Mouse (Mus musculus) forebrain, embryonic 15.5 days (tissue): ENCODE results near the gene Cebpz. TPM values are rescaled to one million over a fixed set of nuclear protein-coding genes. Genes with fewer than 3 reads are reported as not detected.

Source experiments
- ATAC-seq: fragments of 200-750 bp; cut with Nextera tagmentation; replicated peaks from 2 replicates; pipeline ENCODE4 v1.8.0; 2017; ENCODE audit warnings: mild to moderate bottlenecking, moderate TSS enrichment, moderate library complexity
- H3K27ac ChIP-seq: fragments of 300-500 bp; sonication (generic); replicated peaks from 2 replicates; pipeline ENCODE4 v1.5.1; 2015; ENCODE audit warnings: mild to moderate bottlenecking, inconsistent platforms
- H3K27me3 ChIP-seq: fragments of 300-500 bp; sonication (generic); 2 replicates; pipeline ENCODE4 v1.6.1; 2015; ENCODE audit warnings: inconsistent platforms
- H3K36me3 ChIP-seq: fragments of 300-500 bp; sonication (generic); 2 replicates; pipeline ENCODE4 v1.6.1; 2015; ENCODE audit warnings: mild to moderate bottlenecking, inconsistent platforms
- H3K4me1 ChIP-seq: fragments of 300-500 bp; sonication (generic); 2 replicates; pipeline ENCODE4 v1.6.1; 2015; ENCODE audit warnings: inconsistent platforms
- H3K4me2 ChIP-seq: fragments of 300-500 bp; sonication (generic); replicated peaks from 2 replicates; pipeline ENCODE4 v1.6.1; 2015; ENCODE audit warnings: mild to moderate bottlenecking, inconsistent platforms
- H3K4me3 ChIP-seq: fragments of 300-500 bp; sonication (generic); 2 replicates; pipeline ENCODE4 v1.5.1; 2015; ENCODE audit warnings: mild to moderate bottlenecking, inconsistent platforms
- H3K9ac ChIP-seq: fragments of 300-500 bp; sonication (generic); replicated peaks from 2 replicates; pipeline ENCODE4 v1.6.1; 2015; ENCODE audit warnings: mild to moderate bottlenecking, inconsistent platforms
- H3K9me3 ChIP-seq: fragments of 300-500 bp; sonication (generic); 2 replicates; pipeline ENCODE4 v1.6.1; 2016; ENCODE audit warnings: inconsistent platforms
- WGBS: fragments of 180-500 bp; shearing (Covaris S2); methylation state at CpG from one replicate; pipeline ENCODE4 v1.1.7; 2015; ENCODE audit warnings: mixed read lengths; 5-methylcytosine and 5-hydroxymethylcytosine counted together
- polyA plus RNA-seq: library from polyadenylated mRNA; unstranded; fragments of >200 nt; fragmentation: Nextera tagmentation; extraction: Ambion mirVana; gene quantifications from 2 replicates; pipeline ENCODE4 v1.2.1, GENCODE M21; 2015

Cebpz gene
- polyA plus RNA-seq = 56.5 and 64.3 TPM in 2 replicates

- no peaks in the 10 kb centered on the region for H3K27me3 ChIP-seq
- peaks cover 39% of the 10 kb centered on the region for H3K36me3 ChIP-seq
- no peaks in the 10 kb centered on the region for H3K9me3 ChIP-seq
- H3K4me2 ChIP-seq = peak within 1 kb of the TSS; percentile 59
- peak within 1 kb of the TSS; percentile 79 for H3K9ac ChIP-seq
- ATAC-seq = peak; percentile 100
- peak within 1 kb of the TSS; percentile 72 for H3K27ac ChIP-seq
- H3K4me1 ChIP-seq = peaks cover 39% of the 10 kb centered on the region
- H3K4me3 ChIP-seq = peak within 1 kb of the TSS; percentile 87
- WGBS = under 1% methylated on average over 45 of the region's 45 CpGs
Observed at GRCm38 (mm10) chr17:78936466-78937228, at the start of gene Cebpz, which contains the start of gene Ndufaf7. TSS of gene Cebpz (minus strand) at chr17:78937066. TSS of gene Ndufaf7 (plus strand) at chr17:78937136.

DNA sequence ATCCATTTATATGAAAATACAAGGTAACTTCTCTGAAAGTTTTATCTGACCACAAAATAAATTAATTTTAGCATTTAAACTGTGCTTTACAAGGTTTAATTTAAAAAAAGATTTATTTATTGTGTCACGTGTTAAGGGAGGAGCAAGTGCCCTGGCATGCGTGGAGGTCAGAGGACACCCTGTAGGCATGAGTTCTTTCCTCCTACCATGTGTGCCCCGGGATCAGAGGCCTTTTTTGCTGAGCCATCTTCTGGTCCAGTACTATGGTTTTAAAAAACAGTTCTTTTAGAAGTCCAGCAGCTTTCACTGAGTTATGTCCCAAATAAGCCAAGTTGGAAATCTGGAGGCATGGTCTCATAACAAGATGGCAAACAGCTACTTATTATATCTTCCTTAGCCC lies 46.9 kb upstream of the Cebpz start:
- 93% methylated on average over 3 of the region's 3 CpGs for WGBS
- Histone ChIP-seq H3K27me3 (no peaks in the 10 kb centered on the region), H3K9ac (no peak overlapping the region), H3K9me3 (no peaks in the 10 kb centered on the region), H3K27ac (no peak overlapping the region), H3K4me1 (no peaks in the 10 kb centered on the region), H3K36me3 (peaks cover 21% of the 10 kb centered on the region), H3K4me2 (no peak overlapping the region), H3K4me3 (no peak overlapping the region)
- ATAC-seq = no peak

DNA sequence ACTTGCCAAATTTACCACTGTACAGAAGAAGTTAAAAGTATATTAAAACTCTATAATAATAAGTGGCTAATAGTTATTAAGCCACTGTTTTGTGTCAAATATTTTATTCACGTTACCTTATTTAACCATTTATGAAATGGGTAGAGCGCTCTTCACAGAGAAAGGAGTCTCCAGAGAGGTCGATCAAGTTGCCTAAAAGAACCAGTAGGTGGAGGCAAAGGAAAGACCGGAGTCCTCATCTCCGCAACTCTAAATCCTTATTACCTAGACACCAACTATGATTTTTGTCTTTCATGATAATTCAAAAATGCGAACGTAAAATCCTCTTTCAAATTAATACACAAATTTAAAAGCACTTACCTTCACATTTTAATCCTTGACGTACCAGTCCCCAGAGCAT lies 46.3 kb upstream of the Cebpz start:
- no peak overlapping the region for H3K4me2 ChIP-seq
- no peak overlapping the region for H3K27ac ChIP-seq
- H3K27me3 ChIP-seq = no peaks in the 10 kb centered on the region
- WGBS = 94% methylated on average over 8 of the region's 8 CpGs
- no peak overlapping the region for H3K4me3 ChIP-seq
- H3K9ac ChIP-seq = no peak overlapping the region
- no peaks in the 10 kb centered on the region for H3K9me3 ChIP-seq
- no peaks in the 10 kb centered on the region for H3K4me1 ChIP-seq
- peaks cover 21% of the 10 kb centered on the region for H3K36me3 ChIP-seq
- ATAC-seq = no peak

DNA sequence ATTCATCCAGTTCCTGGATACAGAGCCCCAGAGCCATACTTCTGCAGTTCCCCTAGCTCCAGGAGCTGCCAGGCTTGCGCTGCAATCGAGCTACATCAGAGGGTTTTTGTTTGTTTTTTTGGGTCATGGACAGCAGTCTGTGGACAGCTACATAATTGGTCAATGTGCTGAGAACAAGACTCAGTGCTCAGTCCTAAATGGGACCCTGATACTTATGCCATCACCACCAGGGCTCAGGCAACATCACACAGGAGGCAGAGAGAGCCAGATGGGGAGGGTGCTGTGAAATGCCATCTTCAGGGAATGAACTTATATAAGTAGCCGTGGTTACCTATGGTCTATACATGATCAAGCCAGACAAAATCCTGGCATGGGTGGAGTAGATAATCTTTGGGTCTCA lies 31.6 kb upstream of the Cebpz start:
- no peaks in the 10 kb centered on the region for H3K9me3 ChIP-seq
- peaks cover 17% of the 10 kb centered on the region for H3K36me3 ChIP-seq
- no peak overlapping the region for H3K9ac ChIP-seq
- H3K27me3 ChIP-seq = no peaks in the 10 kb centered on the region
- no peak for ATAC-seq
- WGBS = 92% methylated on average over 3 of the region's 3 CpGs
- H3K4me3 ChIP-seq = no peak overlapping the region
- H3K27ac ChIP-seq = no peak overlapping the region
- H3K4me1 ChIP-seq = no peaks in the 10 kb centered on the region
- no peak overlapping the region for H3K4me2 ChIP-seq

DNA sequence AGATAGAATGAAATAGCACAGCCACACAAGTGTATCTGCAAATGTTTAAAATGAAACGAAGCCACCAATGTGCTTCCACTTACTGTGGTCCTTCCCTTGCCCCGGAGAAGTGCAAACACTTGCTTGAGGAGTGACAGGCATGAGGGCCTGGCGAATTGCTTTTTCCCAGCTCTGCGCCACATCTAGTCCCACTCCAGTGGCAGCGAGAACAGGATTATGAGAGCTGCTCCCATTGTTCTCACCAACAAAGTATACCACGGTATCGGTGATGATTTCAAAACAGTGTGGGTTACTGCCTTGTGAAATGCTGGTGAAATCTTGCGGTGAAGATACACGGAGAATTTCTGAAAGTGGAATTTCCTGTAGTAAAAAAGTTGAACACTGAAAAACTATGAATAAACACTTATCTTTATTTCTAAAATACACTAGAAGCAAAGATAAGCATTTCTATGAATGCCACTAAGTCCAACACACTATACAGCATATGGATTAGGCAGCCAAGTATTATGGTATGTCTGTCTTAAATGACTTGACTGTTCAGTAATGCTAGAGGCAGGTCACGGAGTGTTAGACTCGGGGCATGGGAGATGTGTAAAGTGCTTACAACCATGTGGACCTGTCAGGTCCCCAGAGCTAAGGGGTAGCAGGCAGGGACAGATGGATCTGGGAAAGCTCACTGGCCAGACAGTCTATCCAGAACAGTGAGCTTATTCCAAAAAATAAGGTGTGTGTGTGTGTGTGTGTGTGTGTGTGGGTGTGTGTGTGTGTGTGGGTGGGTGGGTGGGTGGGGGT lies 29.4 kb upstream of the Cebpz start:
- H3K4me1 ChIP-seq = no peaks in the 10 kb centered on the region
- WGBS = 91% methylated on average over 11 of the region's 11 CpGs
- H3K9me3 ChIP-seq = no peaks in the 10 kb centered on the region
- no peak overlapping the region for H3K9ac ChIP-seq
- no peak overlapping the region for H3K4me2 ChIP-seq
- H3K36me3 ChIP-seq = peaks cover 24% of the 10 kb centered on the region
- no peaks in the 10 kb centered on the region for H3K27me3 ChIP-seq
- H3K27ac ChIP-seq = no peak overlapping the region
- ATAC-seq = no peak
- H3K4me3 ChIP-seq = no peak overlapping the region

DNA sequence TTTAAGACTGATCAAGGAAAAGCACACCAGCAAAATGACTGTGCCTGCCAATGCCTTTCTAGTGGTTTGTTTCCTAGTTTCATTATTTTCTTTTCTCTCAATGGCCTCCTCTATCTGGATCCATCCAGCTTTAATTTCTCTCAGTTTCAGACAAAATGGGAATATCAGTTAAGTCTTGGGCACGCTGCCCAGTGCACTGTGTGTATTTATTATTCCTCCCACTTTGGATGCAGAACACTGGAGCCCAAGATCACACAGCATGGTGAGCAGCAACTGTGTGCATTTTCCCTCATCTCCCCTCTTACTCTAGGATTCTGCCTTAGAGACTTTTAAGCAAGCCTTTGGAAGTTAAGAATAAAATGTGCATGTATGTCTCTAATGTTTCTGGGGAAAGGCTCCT lies 27.5 kb upstream of the Cebpz start:
- H3K27ac ChIP-seq = no peak overlapping the region

GRCm38 (mm10) chr17:78959473-78959872 lies 22.6 kb upstream of the Cebpz start:
- Histone ChIP-seq H3K27ac (no peak overlapping the region), H3K36me3 (peaks cover 61% of the 10 kb centered on the region), H3K4me1 (no peaks in the 10 kb centered on the region), H3K9ac (no peak overlapping the region), H3K27me3 (no peaks in the 10 kb centered on the region), H3K4me2 (no peak overlapping the region), H3K4me3 (no peak overlapping the region), H3K9me3 (no peaks in the 10 kb centered on the region)
- ATAC-seq = no peak
- WGBS = 86% methylated on average over 6 of the region's 6 CpGs

More for the DNA sequence above, 27.5 kb upstream of the Cebpz start:
- 0 out of 2 replicates have a peak, but pooled peaks have one; percentile 51 for ATAC-seq
- no peak overlapping the region for H3K4me3 ChIP-seq
- H3K36me3 ChIP-seq = peaks cover 32% of the 10 kb centered on the region
- 76% methylated on average over 1 of the region's 1 CpGs for WGBS
- H3K4me1 ChIP-seq = no peaks in the 10 kb centered on the region
- H3K4me2 ChIP-seq = no peak overlapping the region
- H3K9me3 ChIP-seq = no peaks in the 10 kb centered on the region
- H3K27me3 ChIP-seq = no peaks in the 10 kb centered on the region
- H3K9ac ChIP-seq = no peak overlapping the region

DNA sequence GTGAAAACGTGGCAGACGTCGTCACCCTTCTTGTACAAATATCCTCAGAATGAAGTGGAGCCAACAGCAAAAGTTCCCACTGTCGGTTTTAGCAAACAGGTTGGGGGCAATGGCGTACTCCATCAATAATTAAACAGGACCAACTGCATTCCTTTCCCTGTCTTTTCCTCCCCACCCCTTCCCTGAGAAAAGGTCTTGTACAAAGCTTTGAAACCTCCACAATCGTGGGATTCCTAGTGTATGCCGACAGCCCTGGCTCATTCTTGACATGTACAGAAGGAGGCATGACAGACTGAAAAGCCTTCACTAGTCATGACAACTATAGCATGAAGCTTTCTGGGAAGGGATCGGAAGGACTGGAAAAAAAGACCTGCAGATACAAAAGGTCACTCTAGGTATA lies 16.4 kb upstream of the Cebpz start:
- H3K9me3 ChIP-seq = no peaks in the 10 kb centered on the region
- peaks cover 68% of the 10 kb centered on the region for H3K36me3 ChIP-seq

DNA sequence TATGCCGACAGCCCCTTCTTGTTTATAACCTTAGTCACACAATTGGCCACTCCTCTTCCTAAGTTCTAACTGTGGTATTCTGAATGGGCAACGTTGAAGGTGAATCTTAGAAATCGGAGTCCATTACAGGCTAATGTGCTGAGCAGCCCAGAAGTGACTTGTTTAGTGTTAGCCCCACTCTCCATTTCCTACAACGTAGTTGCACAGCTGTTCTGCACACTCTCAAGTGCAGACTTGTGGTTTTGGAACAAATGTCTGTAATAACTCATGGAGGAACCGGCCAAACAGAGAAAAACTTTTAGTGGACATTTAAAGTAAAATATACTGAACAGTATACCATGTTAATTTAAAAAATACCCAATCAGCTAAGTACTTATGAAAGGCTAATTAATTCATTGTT lies 15.2 kb upstream of the Cebpz start:
- H3K36me3 ChIP-seq = peaks cover 70% of the 10 kb centered on the region
- H3K27me3 ChIP-seq = no peaks in the 10 kb centered on the region
- no peaks in the 10 kb centered on the region for H3K9me3 ChIP-seq
- no peak overlapping the region for H3K27ac ChIP-seq
- 90% methylated on average over 5 of the region's 5 CpGs for WGBS
- ATAC-seq = no peak
- no peak overlapping the region for H3K4me2 ChIP-seq
- H3K4me3 ChIP-seq = no peak overlapping the region
- no peak overlapping the region for H3K9ac ChIP-seq
- H3K4me1 ChIP-seq = no peaks in the 10 kb centered on the region

More for the DNA sequence above, 16.4 kb upstream of the Cebpz start:
- Histone ChIP-seq H3K4me3 (no peak overlapping the region), H3K4me1 (no peaks in the 10 kb centered on the region), H3K4me2 (no peak overlapping the region), H3K27ac (no peak overlapping the region), H3K9ac (no peak overlapping the region), H3K27me3 (no peaks in the 10 kb centered on the region)
- WGBS = 94% methylated on average over 8 of the region's 8 CpGs
- ATAC-seq = no peak

DNA sequence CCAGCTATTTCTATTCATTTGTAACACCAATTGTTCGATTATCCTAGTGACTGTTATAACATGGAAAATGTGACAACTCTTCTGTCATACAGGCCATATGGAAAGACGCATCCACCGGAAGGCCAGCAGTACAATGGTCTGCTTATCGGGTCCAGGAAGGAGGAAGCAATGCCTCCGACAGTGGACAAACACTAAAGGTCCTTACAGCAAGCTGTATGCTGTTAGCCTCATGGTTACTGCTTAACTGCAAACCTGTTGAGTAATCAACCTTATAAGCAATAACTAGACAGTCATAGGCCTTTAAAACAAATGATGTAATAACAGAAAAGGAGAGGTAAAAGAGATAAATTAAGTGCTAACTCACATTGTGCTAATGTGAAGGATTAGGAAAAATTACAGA lies 14.4 kb upstream of the Cebpz start:
- H3K4me3 ChIP-seq = no peak overlapping the region
- peaks cover 71% of the 10 kb centered on the region for H3K36me3 ChIP-seq
- WGBS = 96% methylated on average over 5 of the region's 5 CpGs
- no peak overlapping the region for H3K27ac ChIP-seq
- H3K9me3 ChIP-seq = no peaks in the 10 kb centered on the region
- no peak overlapping the region for H3K9ac ChIP-seq
- no peaks in the 10 kb centered on the region for H3K27me3 ChIP-seq
- ATAC-seq = no peak
- no peak overlapping the region for H3K4me2 ChIP-seq
- H3K4me1 ChIP-seq = no peaks in the 10 kb centered on the region

DNA sequence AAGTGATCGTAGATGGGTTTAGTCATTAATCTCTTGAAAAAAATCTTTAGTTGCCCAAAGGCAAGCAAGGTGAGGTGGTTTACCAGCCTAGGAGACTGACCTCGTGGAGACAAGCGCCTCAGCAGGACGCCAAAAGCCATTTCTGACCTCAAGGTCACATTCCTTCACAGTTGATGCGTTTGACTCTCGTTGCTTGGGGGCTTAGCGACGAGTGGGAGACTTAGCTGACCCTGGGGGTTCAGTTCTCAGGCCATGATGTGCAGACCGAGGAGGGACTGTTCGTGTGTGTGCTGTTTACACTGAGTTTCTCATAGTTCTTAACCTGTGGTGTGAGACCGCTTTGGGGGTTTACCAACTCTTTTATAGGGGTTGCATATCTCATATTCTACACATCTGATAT lies 5.7 kb upstream of the Cebpz start:
- H3K9me3 ChIP-seq = no peaks in the 10 kb centered on the region
- H3K27me3 ChIP-seq = no peaks in the 10 kb centered on the region
- H3K4me2 ChIP-seq = no peak overlapping the region
- no peak overlapping the region for H3K9ac ChIP-seq
- no peak overlapping the region for H3K27ac ChIP-seq
- peaks cover 50% of the 10 kb centered on the region for H3K36me3 ChIP-seq
- 74% methylated on average over 11 of the region's 11 CpGs for WGBS
- no peak for ATAC-seq
- H3K4me3 ChIP-seq = no peak overlapping the region
- peaks cover 6% of the 10 kb centered on the region for H3K4me1 ChIP-seq

DNA sequence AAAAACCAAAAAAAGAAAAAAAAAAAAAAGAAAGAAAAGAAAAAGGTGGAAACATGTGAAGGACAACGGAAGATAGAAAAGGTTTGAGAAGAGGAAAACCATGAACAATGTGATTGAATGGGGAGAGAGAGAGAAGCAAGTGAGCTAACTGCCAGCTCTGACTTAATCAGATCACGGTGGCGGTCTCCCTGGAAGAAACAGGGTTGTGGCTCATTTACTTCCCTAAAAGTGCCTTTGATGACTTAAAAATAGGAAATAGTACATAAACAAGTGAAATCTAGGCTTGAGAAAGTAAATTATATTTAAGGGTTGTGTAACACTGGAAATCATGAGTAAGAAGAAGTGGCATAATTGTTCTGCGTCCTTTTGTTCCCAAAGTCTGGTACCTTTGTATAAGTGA lies 2.1 kb upstream of the Cebpz start:
- Histone ChIP-seq H3K27ac (no peak overlapping the region), H3K9me3 (no peaks in the 10 kb centered on the region), H3K9ac (no peak overlapping the region), H3K4me3 (no peak overlapping the region), H3K4me1 (peaks cover 27% of the 10 kb centered on the region), H3K4me2 (no peak overlapping the region), H3K27me3 (no peaks in the 10 kb centered on the region), H3K36me3 (peaks cover 40% of the 10 kb centered on the region)
- 89% methylated on average over 4 of the region's 4 CpGs for WGBS
- no peak for ATAC-seq
